ENCODE assay signal across 26 mouse cellular contexts in the genomic region with DNA sequence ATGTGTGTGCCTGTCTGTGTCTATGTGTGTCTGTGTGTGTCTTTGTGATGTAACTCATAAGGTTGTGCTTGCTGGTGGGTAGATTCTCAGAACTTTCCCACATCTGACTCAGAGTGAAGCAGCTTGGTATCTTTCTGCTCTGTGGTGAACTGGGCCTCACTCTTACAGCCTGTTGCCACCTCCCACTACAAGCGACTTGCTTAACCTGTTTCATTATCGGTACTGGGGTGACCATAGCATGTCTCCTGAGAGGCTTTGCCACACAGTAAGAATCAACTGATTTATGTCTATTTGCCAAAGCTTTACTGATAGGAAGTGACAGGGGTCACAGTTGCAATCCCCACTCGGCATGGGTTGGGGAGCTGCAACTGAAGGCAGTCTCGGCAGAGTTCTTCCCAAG. TPM values are rescaled to one million over a fixed set of nuclear protein-coding genes. Genes with fewer than 3 reads are reported as not detected.
"Had no signal": no experiment of that assay in that cellular context is flagged by ENCODE, and none has a peak within 500 bp of the region (broad histone marks: within the 10 kb centered on the region; RNA-seq: fewer than 3 reads in every experiment).

No protein-coding gene starts in this region.

- H3K36me3 ChIP-seq: kidney, embryonic 15.5 days; limb, embryonic 12.5 days; limb, embryonic 15.5 days; lung, embryonic 15.5 days; midbrain, embryonic 15.5 days; neural tube, embryonic 12.5 days; neural tube, embryonic 15.5 days had no signal

- ATAC-seq: liver, postnatal 0 days; midbrain, embryonic 15.5 days had no signal

- H3K9ac ChIP-seq: kidney, embryonic 15.5 days; limb, embryonic 12.5 days; limb, embryonic 15.5 days; liver, embryonic 14.5 days; liver, postnatal 0 days; lung, embryonic 15.5 days; midbrain, embryonic 15.5 days; neural tube, embryonic 12.5 days; neural tube, embryonic 15.5 days had no signal

- H3K9me3 ChIP-seq: kidney, embryonic 15.5 days; limb, embryonic 12.5 days; limb, embryonic 15.5 days; lung, embryonic 15.5 days; midbrain, embryonic 15.5 days; neural tube, embryonic 12.5 days; neural tube, embryonic 15.5 days had no signal

- H3K27me3 ChIP-seq: limb, embryonic 12.5 days; limb, embryonic 15.5 days; lung, embryonic 15.5 days; midbrain, embryonic 15.5 days; neural tube, embryonic 12.5 days; neural tube, embryonic 15.5 days had no signal

- DNase-seq: kidney, adult 11 months; kidney, adult 8-10 months; kidney, postnatal 36 days; layer of hippocampus, postnatal 36 days; left cerebral cortex, postnatal 4 days; liver, postnatal 0 days; retina, postnatal 1 day; right cerebral cortex, postnatal 25 days; spleen, adult 18-20 months; thymus, adult 18-20 months; thymus, postnatal 14 days had no signal

- H3K4me1 ChIP-seq: limb, embryonic 12.5 days; lung, embryonic 15.5 days; neural tube, embryonic 12.5 days had no signal

- H3K4me3 ChIP-seq: kidney, embryonic 15.5 days; limb, embryonic 12.5 days; limb, embryonic 15.5 days; lung, embryonic 15.5 days; midbrain, embryonic 15.5 days; neural tube, embryonic 12.5 days; neural tube, embryonic 15.5 days had no signal

- H3K27ac ChIP-seq: kidney, embryonic 15.5 days; limb, embryonic 12.5 days; limb, embryonic 15.5 days; liver, embryonic 14.5 days; lung, embryonic 15.5 days; macrophage; midbrain, embryonic 15.5 days; neural tube, embryonic 12.5 days; neural tube, embryonic 15.5 days had no signal

- H3K4me2 ChIP-seq: kidney, embryonic 15.5 days; limb, embryonic 12.5 days; limb, embryonic 15.5 days; liver, embryonic 11.5 days; lung, embryonic 15.5 days; midbrain, embryonic 15.5 days; neural tube, embryonic 12.5 days; neural tube, embryonic 15.5 days had no signal

RNA-seq across cellular contexts. Expression of gene Myl7, which starts 10.1 kb away (rescaled TPM):
- total RNA-seq: layer of hippocampus, adult 8-10 months; layer of hippocampus, postnatal 10 days; layer of hippocampus, postnatal 36 days; left cerebral cortex, adult 8-10 months; left cerebral cortex, postnatal 14 days; left cerebral cortex, postnatal 4 days; megakaryocyte, adult 5-6 weeks had no signal
- polyA plus RNA-seq: macrophage; midbrain, embryonic 15.5 days had no signal

RNA-seq across cellular contexts. Expression of gene Gck, which starts 41.2 kb away (rescaled TPM):
- total RNA-seq: megakaryocyte, adult 5-6 weeks had no signal
- polyA plus RNA-seq: macrophage had no signal
